Mouse (Mus musculus) kidney, postnatal 4 days (tissue): Measurements from ENCODE around the gene Olfr1238.

Experiments used
- DNase-seq, 2 experiments: peaks; one replicate each; pipeline ENCODE4 v3.0.0; 2021; ENCODE audit warnings: mixed read lengths in 2 of 2

Gene Olfr1238

GRCm38 (mm10) chr2:89409576-89409975 is at the start of gene Olfr1238:
Olfr1238 (minus strand) TSS chr2:89409676.
- no peak for DNase-seq

- no peak for DNase-seq
Measured at GRCm38 (mm10) chr2:89442900-89443299, 33.4 kb upstream of the Olfr1238 start, which contains the start of gene Olfr1240. Olfr1240 (minus strand) TSS chr2:89443000.

GRCm38 (mm10) chr2:89420307-89420706 is 10.8 kb upstream of the Olfr1238 start, which contains the start of gene Olfr1239:
Olfr1239 (minus strand) TSS chr2:89420407.
- DNase-seq = no peak

- DNase-seq = no peak
Measured at GRCm38 (mm10) chr2:89414557-89414956, 5.1 kb upstream of the Olfr1238 start.

- DNase-seq = no peak
Measured at GRCm38 (mm10) chr2:89400882-89401281, 8.6 kb downstream of the Olfr1238 start.

GRCm38 (mm10) chr2:89364765-89365164 is 44.7 kb downstream of the Olfr1238 start, which contains the start of gene Olfr1234:
Olfr1234 (minus strand) TSS chr2:89364865.
- DNase-seq = no peak
